Mouse (Mus musculus) CH12.LX (cell line): ENCODE measurements around the gene Cux1. TPM values are rescaled to one million over a fixed set of nuclear protein-coding genes. Genes with fewer than 3 reads are reported as not detected.

ENCODE experiments used
- DNase-seq: peaks from one replicate; pipeline ENCODE4 v3.0.0-alpha.2; 2013; ENCODE audit errors: extremely low read depth
- H3K27ac ChIP-seq: 2 replicates; pipeline ENCODE4 v1.5.1; 2012; ENCODE audit warnings: low read depth, mild to moderate bottlenecking, control low read depth, moderate library complexity; ENCODE audit not compliant: insufficient read depth
- H3K27me3 ChIP-seq: replicated peaks from 2 replicates; pipeline ENCODE3; 2012; ENCODE audit warnings: inconsistent platforms
- H3K36me3 ChIP-seq, 2 experiments: replicated peaks in 1 of 2; 2 replicates each; pipeline versions ENCODE3 to v1.6.1; 2012; ENCODE audit warnings: inconsistent platforms in 1 of 2, low read length in 1 of 2, mild to moderate bottlenecking in 1 of 2, mixed read lengths in 1 of 2, moderate library complexity in 1 of 2; ENCODE audit not compliant: control insufficient read depth in 1 of 2, insufficient read depth in 1 of 2
- H3K4me1 ChIP-seq, 2 experiments: 2 replicates each; pipeline ENCODE4 v1.6.1; 2012; ENCODE audit warnings: inconsistent platforms in 1 of 2, moderate library complexity in 1 of 2; ENCODE audit not compliant: insufficient read depth in 2 of 2, control insufficient read depth in 1 of 2
- H3K4me2 ChIP-seq: 2 replicates; pipeline ENCODE4 v1.6.1; 2012; ENCODE audit warnings: low read depth, mild to moderate bottlenecking, control low read depth; ENCODE audit not compliant: poor library complexity, insufficient read depth, severe bottlenecking
- H3K4me3 ChIP-seq, 3 experiments: fragments of 150-350 bp in 1 of 3; sonication (generic) in 1 of 3; replicated peaks in 1 of 3; 2 replicates each; pipeline versions ENCODE3 to v1.5.1; 2011 to 2012; ENCODE audit warnings: low read depth in 2 of 3, low read length in 2 of 3, mild to moderate bottlenecking in 2 of 3, moderate library complexity in 2 of 3, control low read depth in 1 of 3, improper control_type of control experiment in 1 of 3, inconsistent platforms in 1 of 3, mixed read lengths in 1 of 3; ENCODE audit not compliant: poor library complexity in 1 of 3
- H3K79me2 ChIP-seq: replicated peaks from 2 replicates; pipeline ENCODE4 v1.6.1; 2012; ENCODE audit warnings: mild to moderate bottlenecking, moderate library complexity; ENCODE audit not compliant: control insufficient read depth, poor library complexity, insufficient read depth, severe bottlenecking; ENCODE audit errors: extremely low read depth
- H3K9ac ChIP-seq: 2 replicates; pipeline ENCODE4 v1.6.1; 2012; ENCODE audit warnings: low read depth, mild to moderate bottlenecking, control low read depth, moderate library complexity; ENCODE audit not compliant: insufficient read depth
- H3K9me3 ChIP-seq: replicated peaks from 2 replicates; pipeline ENCODE3; 2012; ENCODE audit warnings: low read length, inconsistent platforms, mixed read lengths
- CHD1 ChIP-seq: IDR thresholded peaks from 2 replicates; pipeline ENCODE4 v1.6.1; 2012; ENCODE audit warnings: low read depth, low read length, improper control_type of control experiment, inconsistent platforms
- CHD2 ChIP-seq: IDR thresholded peaks from 2 replicates; pipeline ENCODE4 v1.6.1; 2011; ENCODE audit warnings: low read length, improper control_type of control experiment
- E2F4 ChIP-seq: IDR thresholded peaks from 2 replicates; pipeline ENCODE4 v1.6.1; 2011; ENCODE audit warnings: low read depth, low read length, improper control_type of control experiment; ENCODE audit not compliant: insufficient replicate concordance
- ELF1 ChIP-seq: IDR thresholded peaks from 2 replicates; pipeline ENCODE4 v1.6.1; 2014; ENCODE audit warnings: low read depth, mild to moderate bottlenecking, inconsistent platforms, low read length, improper control_type of control experiment
- EP300 ChIP-seq: IDR thresholded peaks from 2 replicates; pipeline ENCODE4 v1.6.1; 2011; ENCODE audit warnings: low read length, improper control_type of control experiment
- ETS1 ChIP-seq: conservative IDR thresholded peaks from 2 replicates; pipeline ENCODE4 v1.6.1; 2012; ENCODE audit warnings: low read depth, mild to moderate bottlenecking, inconsistent platforms, low read length, improper control_type of control experiment, moderate library complexity
- GABPA ChIP-seq: IDR thresholded peaks from 2 replicates; pipeline ENCODE4 v1.6.1; 2012; ENCODE audit warnings: low read depth, low read length, improper control_type of control experiment, inconsistent platforms; ENCODE audit not compliant: insufficient replicate concordance
- HCFC1 ChIP-seq: IDR thresholded peaks from 2 replicates; pipeline ENCODE4 v1.6.1; 2012; ENCODE audit warnings: low read depth, mild to moderate bottlenecking, inconsistent platforms, low read length, improper control_type of control experiment
- IRF4 ChIP-seq: IDR thresholded peaks from 2 replicates; pipeline ENCODE4 v1.6.1; 2014; ENCODE audit warnings: low read depth, mild to moderate bottlenecking, inconsistent platforms, low read length, improper control_type of control experiment
- KAT2A ChIP-seq: IDR thresholded peaks from 2 replicates; pipeline ENCODE4 v1.6.1; 2012; ENCODE audit warnings: low read length, improper control_type of control experiment, inconsistent platforms; ENCODE audit not compliant: insufficient replicate concordance
- MAFK ChIP-seq: IDR thresholded peaks from 2 replicates; pipeline ENCODE4 v1.6.1; 2011; ENCODE audit warnings: low read length, improper control_type of control experiment; ENCODE audit not compliant: insufficient replicate concordance
- MAZ ChIP-seq: IDR thresholded peaks from 2 replicates; pipeline ENCODE4 v1.6.1; 2012; ENCODE audit warnings: low read depth, mild to moderate bottlenecking, inconsistent platforms, low read length, improper control_type of control experiment, moderate library complexity
- MEF2A ChIP-seq: IDR thresholded peaks from 2 replicates; pipeline ENCODE4 v1.6.1; 2014; ENCODE audit warnings: low read depth, mild to moderate bottlenecking, inconsistent platforms, low read length, improper control_type of control experiment, borderline replicate concordance
- MXI1 ChIP-seq: IDR thresholded peaks from 2 replicates; pipeline ENCODE4 v1.6.1; 2011; ENCODE audit warnings: mild to moderate bottlenecking, low read depth, low read length, improper control_type of control experiment
- NELFE ChIP-seq: IDR thresholded peaks from 2 replicates; pipeline ENCODE4 v1.6.1; 2011; ENCODE audit warnings: low read depth, low read length, improper control_type of control experiment
- RAD21 ChIP-seq: IDR thresholded peaks from 2 replicates; pipeline ENCODE4 v1.6.1; 2011; ENCODE audit warnings: low read depth, mild to moderate bottlenecking, low read length, improper control_type of control experiment, moderate library complexity
- SIN3A ChIP-seq: IDR thresholded peaks from 2 replicates; pipeline ENCODE4 v1.6.1; 2012; ENCODE audit warnings: low read length, improper control_type of control experiment, inconsistent platforms
- SMC3 ChIP-seq: IDR thresholded peaks from 2 replicates; pipeline ENCODE4 v1.6.1; 2011; ENCODE audit warnings: low read depth, low read length, improper control_type of control experiment
- TBP ChIP-seq: conservative IDR thresholded peaks from 2 replicates; pipeline ENCODE4 v1.6.1; 2011; ENCODE audit warnings: low read depth, low read length, improper control_type of control experiment
- ZC3H11A ChIP-seq: IDR thresholded peaks from 2 replicates; pipeline ENCODE4 v1.6.1; 2012; ENCODE audit warnings: low read depth, mild to moderate bottlenecking, inconsistent platforms, low read length, improper control_type of control experiment
- ZKSCAN1 ChIP-seq: IDR thresholded peaks from 2 replicates; pipeline ENCODE4 v1.6.1; 2012; ENCODE audit warnings: low read depth, inconsistent platforms, low read length, improper control_type of control experiment, borderline replicate concordance
- ZMIZ1 ChIP-seq: IDR thresholded peaks from 2 replicates; pipeline ENCODE4 v1.6.1; 2012; ENCODE audit warnings: low read depth, mild to moderate bottlenecking, inconsistent platforms, low read length, improper control_type of control experiment
- dilution Hi-C: fragments of 300-500 bp; cut with MboI; formaldehyde crosslinking; loops from 2 replicates; pipeline ENCODE4 v1.14.3; 2020; ENCODE audit warnings: low sequenced_read_pairs; ENCODE audit not compliant: extremely low pct_unique_long_range_greater_than_20kb, extremely low pct_ligation_motif_present
- in situ Hi-C: fragments of 300-500 bp; cut with MboI; formaldehyde crosslinking; loops from 3 replicates; pipeline ENCODE4 v1.14.3; 2019; ENCODE audit warnings: low sequenced_read_pairs, low pct_ligation_motif_present, low pct_unique_long_range_greater_than_20kb, mixed read lengths
- polyA plus RNA-seq: library from polyadenylated mRNA; unstranded; fragments of >175 nt; gene quantifications from 2 replicates; pipeline ENCODE4 v1.2.1, GENCODE M21; 2012; ENCODE audit warnings: low read depth; ENCODE audit not compliant: insufficient read length
- total RNA-seq, 2 experiments: library from RNA; depleted of rRNA; stranded (reverse); fragments of 300-350 nt in 1 of 2; fragments of >200 nt in 1 of 2; gene quantifications; 2 replicates each; pipeline ENCODE4 v1.2.3; 2012 to 2014

Gene Cux1
- total and polyA plus RNA-seq, 3 experiments: 12.4 to 21.9 (median 19.6) TPM

- Histone ChIP-seq H3K4me1 (no peaks in the 10 kb centered on the region), H3K4me3 (no peak overlapping the region), H3K27me3 (no peaks in the 10 kb centered on the region), H3K36me3 (peaks cover 26 to 75% of the 10 kb centered on the region in 2 experiments), H3K27ac (no peak overlapping the region), H3K9me3 (no peaks in the 10 kb centered on the region), H3K9ac (no peak overlapping the region), H3K79me2 (no peaks in the 10 kb centered on the region), H3K4me2 (no peak overlapping the region)
- no peak for DNase-seq
- dilution Hi-C loops (no loop called here), in situ Hi-C loops (no loop called here)
- TF ChIP-seq ZC3H11A: no peak
- TF ChIP-seq E2F4: no peak
Observed at GRCm38 (mm10) chr5:136289776-136290175, 277.5 kb downstream of the Cux1 start.

DNA sequence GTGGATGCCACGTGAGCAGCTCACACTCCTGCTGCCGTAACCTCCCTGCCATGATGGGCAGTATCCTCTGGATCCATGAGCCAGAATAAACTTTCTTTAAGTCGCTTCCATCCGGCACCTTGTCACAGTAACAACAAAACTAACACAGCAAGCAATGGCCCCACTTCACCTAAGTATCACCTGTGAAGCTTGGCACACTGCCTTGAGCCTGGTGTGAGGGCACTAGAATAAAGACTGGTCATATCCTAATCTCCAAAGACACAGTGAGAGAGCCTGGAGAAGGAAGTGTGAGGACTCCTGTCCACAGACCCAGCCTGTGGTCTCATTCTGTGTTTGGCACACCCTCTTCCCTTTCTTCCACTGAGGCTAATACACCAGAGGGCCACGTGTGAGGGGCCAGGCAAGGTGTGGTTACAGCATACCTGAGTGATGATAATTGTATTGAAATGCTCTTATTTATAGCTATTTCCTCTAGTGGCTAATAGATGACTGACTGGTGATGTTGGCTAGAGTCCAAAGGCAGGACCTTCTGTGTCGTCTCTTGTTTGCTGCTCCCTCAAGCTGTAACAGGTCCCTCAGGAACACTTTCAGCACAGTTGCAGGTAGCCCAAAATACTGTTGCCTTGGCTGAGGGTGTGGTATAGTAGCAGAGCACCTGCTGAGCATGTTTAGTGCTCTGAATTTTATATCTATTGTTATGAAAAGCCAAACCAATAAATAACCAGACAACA lies 278.8 kb downstream of the Cux1 start:
- H3K4me1 ChIP-seq: no peaks in the 10 kb centered on the region
- no peak overlapping the region for H3K4me3 ChIP-seq
- peaks cover 25 to 81% of the 10 kb centered on the region in 2 experiments for H3K36me3 ChIP-seq
- dilution Hi-C loops (no loop called here), in situ Hi-C loops (no loop called here)
- no peak overlapping the region for H3K4me2 ChIP-seq
- H3K9ac ChIP-seq: no peak overlapping the region
- no peak overlapping the region for H3K27ac ChIP-seq
- no peaks in the 10 kb centered on the region for H3K79me2 ChIP-seq
- TF ChIP-seq SMC3: no peak
- TF ChIP-seq HCFC1: no peak
- no peak for TF ChIP-seq CHD2
- no peak for TF ChIP-seq RAD21
- no peak for TF ChIP-seq GABPA
- TF ChIP-seq IRF4: no peak
- TF ChIP-seq MAFK: no peak
- no peak for DNase-seq
- H3K9me3 ChIP-seq: no peaks in the 10 kb centered on the region
- H3K27me3 ChIP-seq: no peaks in the 10 kb centered on the region

DNA sequence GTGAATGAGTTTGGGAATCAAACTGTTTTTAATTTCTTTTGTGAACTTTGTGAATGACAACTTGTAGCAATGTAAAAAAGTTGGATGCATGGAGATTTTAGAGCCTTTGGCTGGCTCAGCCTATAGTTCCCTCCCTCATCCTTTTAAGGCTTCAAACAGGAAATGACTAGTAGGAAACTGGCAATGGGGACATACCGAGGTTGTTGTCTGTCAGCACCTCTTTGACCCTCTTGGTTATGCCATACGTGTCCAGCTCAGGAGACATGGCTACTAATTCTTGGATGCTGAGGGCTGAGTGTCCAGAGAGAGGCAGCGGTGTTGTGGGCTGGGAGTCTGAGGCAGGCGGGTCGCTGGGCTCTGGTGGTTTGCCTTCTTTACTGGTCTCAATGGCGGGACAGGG lies 280.7 kb downstream of the Cux1 start:
- in situ Hi-C loops (no loop called here), dilution Hi-C loops (no loop called here)
- no peak overlapping the region for H3K27ac ChIP-seq
- peaks cover 34 to 89% of the 10 kb centered on the region in 2 experiments for H3K36me3 ChIP-seq
- no peak for DNase-seq
- H3K4me1 ChIP-seq: no peaks in the 10 kb centered on the region
- TF ChIP-seq MAZ (no peak), KAT2A (no peak), MAFK (no peak), ZMIZ1 (no peak), MXI1 (no peak), EP300 (no peak), MEF2A (no peak), TBP (no peak), ETS1 (no peak), HCFC1 (no peak), SIN3A (no peak), RAD21 (no peak), CHD1 (no peak), ZKSCAN1 (no peak), NELFE (no peak), ELF1 (no peak)
- H3K79me2 ChIP-seq: no peaks in the 10 kb centered on the region
- H3K4me2 ChIP-seq: no peak overlapping the region
- no peak overlapping the region for H3K9ac ChIP-seq
- no peak overlapping the region for H3K4me3 ChIP-seq
- no peaks in the 10 kb centered on the region for H3K27me3 ChIP-seq
- no peaks in the 10 kb centered on the region for H3K9me3 ChIP-seq
